Mouse (Mus musculus): ENCODE measurements around the gene Zfp511.

- no peak for TF ChIP-seq CTCF (IDR thresholded peaks at IDR 0.05; ENCODE audit: low read depth, low read length)
- TF ChIP-seq GATA2 (IDR thresholded peaks at IDR 0.05; ENCODE audit: borderline replicate concordance, low read depth, low read length), result no peak
- no peak for TF ChIP-seq GATA1 (IDR thresholded peaks at IDR 0.05; ENCODE audit: borderline replicate concordance, low read length)
- no peak for TF ChIP-seq POLR2AphosphoS5 (IDR thresholded peaks at IDR 0.05; ENCODE audit: insufficient replicate concordance, low read depth, low read length)
- no peak for TF ChIP-seq TAL1 (conservative IDR thresholded peaks at IDR 0.05; ENCODE audit: low read depth, low read length)
These were observed 44.4 kb downstream of the Zfp511 start for GRCm38 (mm10) chr7:140080503-140081156.
